26 mouse cellular contexts compared by ENCODE assay signal in the genomic region with DNA sequence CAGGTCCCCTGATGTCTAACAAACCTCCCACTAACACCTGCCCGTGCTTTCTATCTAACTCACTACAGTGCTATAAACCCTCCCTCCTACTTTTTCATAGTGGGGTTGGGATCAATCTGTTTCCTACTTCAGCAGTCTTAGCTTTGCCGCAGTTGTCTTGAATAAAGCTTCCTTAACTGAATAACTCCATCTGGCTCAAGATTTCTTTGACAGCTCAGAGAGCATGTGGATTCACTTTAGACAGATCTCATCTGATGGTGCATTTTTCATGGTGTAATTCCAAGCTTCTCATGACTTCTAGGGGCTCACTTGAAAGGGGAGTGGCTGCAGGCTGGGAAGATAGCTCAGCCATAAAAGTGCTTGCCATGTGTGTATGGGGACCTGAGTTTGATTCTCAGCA.
A peak's percentile ranks its signal among the peaks of the same experiment; 100 is the strongest.
DNase-seq lines count a peak whose midpoint lies in the region; ATAC-seq and TF ChIP-seq lines count a peak whose summit lies in the region.
"Had no signal": no experiment of that assay in that cellular context is flagged by ENCODE, and none has a peak within 500 bp of the region (broad histone marks: within the 10 kb centered on the region; RNA-seq: fewer than 3 reads in every experiment).

No protein-coding gene starts in this region.

- H3K4me3 ChIP-seq in forebrain, postnatal 0 days (ENCODE audit: low read depth, low read length) = no peak overlapping the region
- H3K4me3 ChIP-seq in forebrain, embryonic 11.5 days (ENCODE audit: low read depth, low read length) = no peak overlapping the region
- no peak overlapping the region for H3K4me3 ChIP-seq in limb, embryonic 13.5 days
- no peak overlapping the region for H3K4me3 ChIP-seq in limb, embryonic 10.5 days
- H3K4me3 ChIP-seq in hindbrain, embryonic 13.5 days = no peak overlapping the region
- H3K4me3 ChIP-seq: forebrain, embryonic 15.5 days; hindbrain, embryonic 10.5 days; intestine, embryonic 15.5 days; limb, embryonic 15.5 days had no signal

- no peak for TF ChIP-seq CTCF in forebrain, postnatal 0 days (IDR thresholded peaks at IDR 0.05; ENCODE audit: low read depth)

- H3K9me3 ChIP-seq in forebrain, postnatal 0 days (ENCODE audit: low read length) = no peaks in the 10 kb centered on the region
- no peaks in the 10 kb centered on the region for H3K9me3 ChIP-seq in forebrain, embryonic 11.5 days (ENCODE audit: control insufficient read depth, low read length)
- no peaks in the 10 kb centered on the region for H3K9me3 ChIP-seq in limb, embryonic 13.5 days
- H3K9me3 ChIP-seq in limb, embryonic 10.5 days (replicated peaks) = no peaks in the 10 kb centered on the region
- H3K9me3 ChIP-seq in hindbrain, embryonic 13.5 days = no peaks in the 10 kb centered on the region
- H3K9me3 ChIP-seq: forebrain, embryonic 15.5 days; hindbrain, embryonic 10.5 days; intestine, embryonic 15.5 days; limb, embryonic 15.5 days had no signal

- H3K4me2 ChIP-seq in forebrain, postnatal 0 days (ENCODE audit: low read depth) = no peak overlapping the region
- no peak overlapping the region for H3K4me2 ChIP-seq in forebrain, embryonic 11.5 days (ENCODE audit: low read depth, low read length, severe bottlenecking)
- H3K4me2 ChIP-seq in limb, embryonic 13.5 days (replicated peaks) = no peak overlapping the region
- H3K4me2 ChIP-seq in hindbrain, embryonic 13.5 days = no peak overlapping the region
- H3K4me2 ChIP-seq: forebrain, embryonic 15.5 days; intestine, embryonic 15.5 days; limb, embryonic 15.5 days; lung, embryonic 14.5 days had no signal

- no peaks in the 10 kb centered on the region for H3K36me3 ChIP-seq in forebrain, postnatal 0 days (ENCODE audit: insufficient read depth)
- H3K36me3 ChIP-seq in forebrain, embryonic 11.5 days (ENCODE audit: control insufficient read depth, insufficient read depth, low read length) = no peaks in the 10 kb centered on the region
- no peaks in the 10 kb centered on the region for H3K36me3 ChIP-seq in limb, embryonic 13.5 days
- no peaks in the 10 kb centered on the region for H3K36me3 ChIP-seq in limb, embryonic 10.5 days
- H3K36me3 ChIP-seq in hindbrain, embryonic 13.5 days = no peaks in the 10 kb centered on the region
- H3K36me3 ChIP-seq: forebrain, embryonic 15.5 days; G1E; hindbrain, embryonic 10.5 days; intestine, embryonic 15.5 days; limb, embryonic 15.5 days had no signal

- no peaks in the 10 kb centered on the region for H3K27me3 ChIP-seq in forebrain, postnatal 0 days (ENCODE audit: insufficient read depth, low read length)
- no peaks in the 10 kb centered on the region for H3K27me3 ChIP-seq in forebrain, embryonic 11.5 days (ENCODE audit: control insufficient read depth, insufficient read depth, low read length)
- H3K27me3 ChIP-seq in limb, embryonic 13.5 days = no peaks in the 10 kb centered on the region
- no peaks in the 10 kb centered on the region for H3K27me3 ChIP-seq in limb, embryonic 10.5 days (ENCODE audit: low read depth, poor library complexity, severe bottlenecking)
- H3K27me3 ChIP-seq in hindbrain, embryonic 13.5 days = no peaks in the 10 kb centered on the region
- H3K27me3 ChIP-seq: forebrain, embryonic 15.5 days; intestine, embryonic 15.5 days; limb, embryonic 15.5 days had no signal

- no peak overlapping the region for H3K9ac ChIP-seq in forebrain, postnatal 0 days
- no peak overlapping the region for H3K9ac ChIP-seq in forebrain, embryonic 11.5 days (ENCODE audit: low read length)
- no peak overlapping the region for H3K9ac ChIP-seq in limb, embryonic 13.5 days
- no peak overlapping the region for H3K9ac ChIP-seq in hindbrain, embryonic 13.5 days
- H3K9ac ChIP-seq: forebrain, embryonic 15.5 days; intestine, embryonic 15.5 days; limb, embryonic 15.5 days; liver, embryonic 14.5 days; lung, embryonic 14.5 days had no signal

- ATAC-seq in forebrain, postnatal 0 days = peak; percentile 76
- ATAC-seq in forebrain, embryonic 11.5 days (replicated peaks; ENCODE audit: low FRiP score) = no peak
- ATAC-seq in limb, embryonic 13.5 days (ENCODE audit: low FRiP score, low read depth) = peak; percentile 64; the same call in 1 of the 2 replicates
- no peak for ATAC-seq in hindbrain, embryonic 13.5 days (ENCODE audit: low FRiP score)
- ATAC-seq: forebrain, embryonic 15.5 days; hindbrain, postnatal 0 days; intestine, embryonic 15.5 days had no signal

- DNase-seq in forebrain, postnatal 0 days = peak; percentile 47
- DNase-seq in forebrain, embryonic 11.5 days (ENCODE audit: low spot score) = no peak
- no peak for DNase-seq in limb, embryonic 10.5 days (ENCODE audit: low spot score)
- DNase-seq in layer of hippocampus, postnatal 14 days (ENCODE audit: low spot score in 2 of 2) = peak; percentile 3 to 39
- no peak for DNase-seq in c-Kit-positive CD71-positive TER-119-positive erythroid progenitor cells, embryonic 14.5 days (ENCODE audit: low spot score)
- DNase-seq: adrenal gland, postnatal 10 days; cerebellum, adult 2 months; cerebellum, postnatal 14 days; gastrocnemius, postnatal 10 days; heart, postnatal 14 days; kidney, adult 2 months; kidney, postnatal 36 days; lung, embryonic 14.5 days; lung, postnatal 14 days; midbrain, embryonic 14.5 days; right cerebral cortex, postnatal 14 days; thymus, postnatal 25 days had no signal

- no peaks in the 10 kb centered on the region for H3K4me1 ChIP-seq in forebrain, postnatal 0 days (ENCODE audit: insufficient read depth)
- H3K4me1 ChIP-seq in forebrain, embryonic 11.5 days (replicated peaks; ENCODE audit: control insufficient read depth, insufficient read depth, low read length) = no peaks in the 10 kb centered on the region
- H3K4me1 ChIP-seq in limb, embryonic 13.5 days = no peaks in the 10 kb centered on the region
- no peaks in the 10 kb centered on the region for H3K4me1 ChIP-seq in limb, embryonic 10.5 days
- H3K4me1 ChIP-seq in hindbrain, embryonic 13.5 days (replicated peaks) = no peaks in the 10 kb centered on the region
- H3K4me1 ChIP-seq: forebrain, embryonic 15.5 days; hindbrain, embryonic 10.5 days; intestine, embryonic 15.5 days; limb, embryonic 15.5 days had no signal

- H3K27ac ChIP-seq in forebrain, postnatal 0 days (ENCODE audit: low read depth, low read length) = no peak overlapping the region
- no peak overlapping the region for H3K27ac ChIP-seq in forebrain, embryonic 11.5 days (ENCODE audit: low read depth, low read length)
- no peak overlapping the region for H3K27ac ChIP-seq in limb, embryonic 13.5 days
- no peak overlapping the region for H3K27ac ChIP-seq in limb, embryonic 10.5 days
- no peak overlapping the region for H3K27ac ChIP-seq in hindbrain, embryonic 13.5 days
- H3K27ac ChIP-seq: forebrain, embryonic 15.5 days; hindbrain, embryonic 10.5 days; hindbrain, postnatal 0 days; intestine, embryonic 15.5 days; limb, embryonic 15.5 days; liver, embryonic 14.5 days had no signal

- WGBS in forebrain, postnatal 0 days = 55% methylated on average over 2 of the region's 2 CpGs
- 89% methylated on average over 2 of the region's 2 CpGs for WGBS in forebrain, embryonic 11.5 days
- WGBS in limb, embryonic 13.5 days = 62% methylated on average over 2 of the region's 2 CpGs
- 86% methylated on average over 2 of the region's 2 CpGs for WGBS in limb, embryonic 10.5 days
- 93% methylated on average over 2 of the region's 2 CpGs for WGBS in hindbrain, embryonic 13.5 days

Comparison
In these comparisons a context has a peak if more than half of its experiments do, and no peak if none do; other contexts are left out.
1. ATAC-seq: peak in forebrain, postnatal 0 days (single experiment) and limb, embryonic 13.5 days (single experiment); none in forebrain, embryonic 11.5 days (single experiment) and hindbrain, embryonic 13.5 days (single experiment).
2. DNase-seq: peak in forebrain, postnatal 0 days (single experiment) and layer of hippocampus, postnatal 14 days (2 of 2); none in forebrain, embryonic 11.5 days (single experiment), limb, embryonic 10.5 days (single experiment) and c-Kit-positive CD71-positive TER-119-positive erythroid progenitor cells, embryonic 14.5 days (single experiment).